Comparison of ENCODE assay signal across 16 mouse cellular contexts in genomic region chr2:164986371-164987027, GRCm38 (mm10). TPM values are rescaled to one million over a fixed set of nuclear protein-coding genes. Genes with fewer than 3 reads are reported as not detected.
"Had no signal": no experiment of that assay in that cellular context is flagged by ENCODE, and none has a peak within 500 bp of the region (broad histone marks: within the 10 kb centered on the region; RNA-seq: fewer than 3 reads in every experiment).

No protein-coding gene starts in this region.

- H3K9me3 ChIP-seq: limb, embryonic 13.5 days; liver, embryonic 12.5 days; lung, embryonic 15.5 days; megakaryocyte, embryonic 14.5 days; midbrain, embryonic 15.5 days; neural tube, embryonic 13.5 days had no signal

- H3K27ac ChIP-seq: limb, embryonic 13.5 days; liver, embryonic 12.5 days; lung, embryonic 15.5 days; macrophage; midbrain, embryonic 15.5 days; neural tube, embryonic 13.5 days had no signal

- H3K4me1 ChIP-seq: limb, embryonic 13.5 days; liver, embryonic 12.5 days; lung, embryonic 15.5 days; midbrain, embryonic 15.5 days; neural tube, embryonic 13.5 days had no signal

- H3K36me3 ChIP-seq: limb, embryonic 13.5 days; liver, embryonic 12.5 days; lung, embryonic 15.5 days had no signal

- ATAC-seq: liver, embryonic 12.5 days; midbrain, embryonic 15.5 days had no signal

- DNase-seq: kidney, postnatal 25 days; layer of hippocampus, adult 9-11 months; left cerebral cortex, postnatal 4 days; lung, postnatal 14 days; retina, postnatal 1 day; right cerebral cortex, postnatal 4 days; spleen, adult 18-20 months; thymus, adult 18-20 months; thymus, postnatal 14 days had no signal

- H3K4me3 ChIP-seq: limb, embryonic 13.5 days; liver, embryonic 12.5 days; lung, embryonic 15.5 days; megakaryocyte, embryonic 14.5 days; midbrain, embryonic 15.5 days; neural tube, embryonic 13.5 days had no signal

- H3K27me3 ChIP-seq: lung, embryonic 15.5 days; midbrain, embryonic 15.5 days had no signal

RNA-seq across cellular contexts. Expression of gene Slc12a5, which starts 25.9 kb away (rescaled TPM):
- polyA plus RNA-seq: macrophage had no signal
